In the genomic region with DNA sequence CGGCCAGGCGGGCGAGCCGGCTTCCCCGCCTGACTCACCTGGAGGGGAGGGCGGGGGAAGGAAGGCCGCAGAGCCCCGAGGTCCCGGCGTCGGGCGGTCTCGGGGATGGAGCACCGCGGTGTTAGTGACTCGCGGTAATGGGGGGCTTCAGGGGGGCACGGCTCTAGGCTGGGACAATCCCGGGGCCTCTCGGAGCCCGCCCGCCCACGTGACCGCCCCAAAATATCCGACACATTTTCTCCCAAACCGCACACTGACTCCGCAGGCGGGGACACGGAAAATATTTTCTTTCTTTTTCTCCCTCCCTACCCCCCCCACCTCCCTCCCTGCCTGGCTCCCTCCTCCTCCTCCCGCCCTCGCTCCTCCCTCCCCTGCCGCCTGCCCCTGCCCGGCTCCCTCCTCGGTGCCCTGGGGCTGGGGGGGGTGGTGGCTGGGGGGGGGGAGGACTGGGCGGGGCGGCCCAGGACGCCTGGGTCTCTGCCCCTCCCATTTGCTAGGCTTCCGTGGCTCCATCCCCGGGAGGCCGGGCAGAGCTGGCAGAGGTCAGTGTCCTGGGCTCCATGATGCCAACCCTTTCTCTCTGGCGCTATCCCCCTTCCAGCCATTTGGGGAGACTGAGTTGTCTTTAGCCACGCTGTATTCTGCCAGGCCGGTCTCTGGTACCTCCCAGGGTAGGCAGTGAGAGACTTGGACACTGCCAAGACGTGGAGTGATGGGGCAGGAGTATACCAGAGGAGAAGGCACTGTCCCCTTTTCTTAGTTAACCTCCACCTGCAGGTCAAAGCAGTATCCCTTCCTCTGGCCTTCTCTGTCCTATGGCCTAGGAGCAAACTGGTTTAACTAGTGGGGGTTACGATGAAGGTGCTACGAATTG, we compare ENCODE assay signal across 8 mouse cellular contexts. TPM values are rescaled to one million over a fixed set of nuclear protein-coding genes. Genes with fewer than 3 reads are reported as not detected.
DNase-seq lines count a peak whose midpoint lies in the region; ATAC-seq and TF ChIP-seq lines count a peak whose summit lies in the region.

A gene (minus strand): TSS at position 316 of the 874 bp plus-strand sequence.

- H3K4me3 ChIP-seq in heart, embryonic 13.5 days, result peak within 1 kb of the TSS; percentile 66
- H3K4me3 ChIP-seq in kidney, postnatal 0 days (replicated peaks; ENCODE audit: low read depth, low read length), result peak within 1 kb of the TSS; percentile 70
- H3K4me3 ChIP-seq in lung, postnatal 0 days (ENCODE audit: low read depth, low read length), result peak within 1 kb of the TSS; percentile 69

- peaks cover 83% of the 10 kb centered on the region for H3K27me3 ChIP-seq in heart, embryonic 13.5 days (replicated peaks)
- H3K27me3 ChIP-seq in kidney, postnatal 0 days (ENCODE audit: insufficient read depth, low read length), result no peaks in the 10 kb centered on the region
- no peaks in the 10 kb centered on the region for H3K27me3 ChIP-seq in lung, postnatal 0 days (replicated peaks; ENCODE audit: insufficient read depth, low read length)

- H3K36me3 ChIP-seq in heart, embryonic 13.5 days, result no peaks in the 10 kb centered on the region
- H3K36me3 ChIP-seq in kidney, postnatal 0 days (ENCODE audit: insufficient read depth, low read length), result no peaks in the 10 kb centered on the region
- no peaks in the 10 kb centered on the region for H3K36me3 ChIP-seq in lung, postnatal 0 days (ENCODE audit: insufficient read depth, low read length)

- 0 out of 2 replicates have a peak, but pooled peaks have one; percentile 11 for ATAC-seq in heart, embryonic 13.5 days (ENCODE audit: extremely low read depth, insufficient number of reproducible peaks, low FRiP score, low TSS enrichment)
- ATAC-seq in kidney, postnatal 0 days (replicated peaks; ENCODE audit: low FRiP score, low read depth), result peak; percentile 75
- ATAC-seq in lung, postnatal 0 days, result peak; percentile 83

- 2% methylated on average over 43 of the region's 46 CpGs for WGBS in heart, embryonic 13.5 days
- WGBS in kidney, postnatal 0 days, result 2% methylated on average over 41 of the region's 46 CpGs
- 2% methylated on average over 33 of the region's 46 CpGs for WGBS in lung, postnatal 0 days

- peaks cover 28% of the 10 kb centered on the region for H3K4me1 ChIP-seq in heart, embryonic 13.5 days
- peaks cover 25% of the 10 kb centered on the region for H3K4me1 ChIP-seq in kidney, postnatal 0 days (replicated peaks; ENCODE audit: insufficient read depth, low read length)
- H3K4me1 ChIP-seq in lung, postnatal 0 days (ENCODE audit: insufficient read depth, low read depth, low read length), result peaks cover 15% of the 10 kb centered on the region

- peak within 1 kb of the TSS; percentile 85 for H3K9ac ChIP-seq in heart, embryonic 13.5 days
- H3K9ac ChIP-seq in kidney, postnatal 0 days (ENCODE audit: low read depth, low read length), result peak within 1 kb of the TSS; percentile 68
- H3K9ac ChIP-seq in lung, postnatal 0 days (replicated peaks; ENCODE audit: low read depth), result peak within 1 kb of the TSS; percentile 76

- peak within 1 kb of the TSS; percentile 78 for H3K27ac ChIP-seq in heart, embryonic 13.5 days (replicated peaks)
- H3K27ac ChIP-seq in kidney, postnatal 0 days, result peak within 1 kb of the TSS; percentile 60
- H3K27ac ChIP-seq in lung, postnatal 0 days (ENCODE audit: low read length), result peak within 1 kb of the TSS; percentile 91

- no peak for TF ChIP-seq EP300 in lung, postnatal 0 days (IDR thresholded peaks at IDR 0.05)

- H3K4me2 ChIP-seq in heart, embryonic 13.5 days, result peak within 1 kb of the TSS; percentile 94
- H3K4me2 ChIP-seq in kidney, postnatal 0 days (ENCODE audit: low read length), result peak within 1 kb of the TSS; percentile 69
- H3K4me2 ChIP-seq in lung, postnatal 0 days (replicated peaks; ENCODE audit: low read depth, low read length), result peak within 1 kb of the TSS; percentile 92

- peak; percentile 56 for DNase-seq in embryo, embryonic 10.5 days (ENCODE audit: low spot score)
- DNase-seq in embryo, embryonic 10 days (ENCODE audit: low spot score), result no peak
- peak; percentile 87 for DNase-seq in NIH3T3 (ENCODE audit: low read depth)
- peak; percentile 55 to 57 for DNase-seq in cerebellum, postnatal 36 days
- peak; percentile 55 for DNase-seq in kidney, postnatal 0 days (ENCODE audit: low spot score)
- peak; percentile 78 for DNase-seq in lung, postnatal 0 days (ENCODE audit: low spot score)
- DNase-seq in ovary, postnatal 36 days (ENCODE audit: low spot score), result peak; percentile 62

- no peak for TF ChIP-seq CTCF in kidney, postnatal 0 days (IDR thresholded peaks at IDR 0.05; ENCODE audit: low read depth)
- peak; percentile 18; the same call in 1 of the 2 replicates for TF ChIP-seq CTCF in lung, postnatal 0 days (IDR thresholded peaks at IDR 0.05)

- H3K9me3 ChIP-seq in heart, embryonic 13.5 days, result no peaks in the 10 kb centered on the region
- no peaks in the 10 kb centered on the region for H3K9me3 ChIP-seq in kidney, postnatal 0 days (replicated peaks; ENCODE audit: low read length)
- no peaks in the 10 kb centered on the region for H3K9me3 ChIP-seq in lung, postnatal 0 days (ENCODE audit: low read length)

RNA-seq across cellular contexts. Expression of the gene that starts here (rescaled TPM):
- 9.0 and 9.1 TPM in 2 replicates for polyA plus RNA-seq in heart, embryonic 13.5 days (2015; fragmentation: Nextera tagmentation; extraction: Ambion mirVana)
- 23.2 and 23.5 TPM in 2 replicates for polyA plus RNA-seq in kidney, postnatal 0 days (2015; fragmentation: Nextera tagmentation; extraction: Ambion mirVana)
- polyA plus RNA-seq in lung, postnatal 0 days (2015; fragmentation: Nextera tagmentation; extraction: Ambion mirVana), result 35.8 and 40.2 TPM in 2 replicates

Comparison
In these comparisons a context has a peak if more than half of its experiments do, and no peak if none do; other contexts are left out.
1. ATAC-seq: peak in every context shown above with its lines; median percentile 83 in lung, postnatal 0 days; 75 in kidney, postnatal 0 days; 11 in heart, embryonic 13.5 days.